Mouse (Mus musculus) lung, embryonic 15.5 days (tissue): ENCODE results near the gene 5031439G07Rik. TPM values are rescaled to one million over a fixed set of nuclear protein-coding genes. Genes with fewer than 3 reads are reported as not detected.

Source experiments
- ATAC-seq: fragments of 200-750 bp; cut with Nextera tagmentation; 2 replicates; pipeline ENCODE4 v1.8.0; 2017; ENCODE audit warnings: moderate number of reproducible peaks, borderline replicate concordance; ENCODE audit not compliant: low FRiP score, low TSS enrichment; ENCODE audit errors: extremely low read depth
- H3K27ac ChIP-seq: fragments of 300-500 bp; sonication (generic); 2 replicates; pipeline ENCODE4 v1.5.1; 2015; ENCODE audit warnings: moderate library complexity, mild to moderate bottlenecking, inconsistent platforms
- H3K27me3 ChIP-seq: fragments of 300-500 bp; sonication (generic); 2 replicates; pipeline ENCODE4 v1.6.1; 2015; ENCODE audit warnings: inconsistent platforms
- H3K36me3 ChIP-seq: fragments of 300-500 bp; sonication (generic); 2 replicates; pipeline ENCODE4 v1.6.1; 2015; ENCODE audit warnings: inconsistent platforms
- H3K4me1 ChIP-seq: fragments of 300-500 bp; sonication (generic); 2 replicates; pipeline ENCODE4 v1.6.1; 2015; ENCODE audit warnings: inconsistent platforms
- H3K4me2 ChIP-seq: fragments of 300-500 bp; sonication (generic); 2 replicates; pipeline ENCODE4 v1.6.1; 2015; ENCODE audit warnings: inconsistent platforms, mild to moderate bottlenecking, moderate library complexity
- H3K4me3 ChIP-seq: fragments of 300-500 bp; sonication (generic); 2 replicates; pipeline ENCODE4 v1.5.1; 2015; ENCODE audit warnings: mild to moderate bottlenecking, inconsistent platforms
- H3K9ac ChIP-seq: fragments of 300-500 bp; sonication (generic); 2 replicates; pipeline ENCODE4 v1.6.1; 2015; ENCODE audit warnings: inconsistent platforms
- H3K9me3 ChIP-seq: fragments of 300-500 bp; sonication (generic); 2 replicates; pipeline ENCODE4 v1.6.1; 2016; ENCODE audit warnings: inconsistent platforms
- WGBS: fragments of 180-500 bp; shearing (Covaris S2); methylation state at CpG from one replicate; pipeline ENCODE4 v1.1.7; 2015; 5-methylcytosine and 5-hydroxymethylcytosine counted together
- polyA plus RNA-seq: library from polyadenylated mRNA; unstranded; fragments of >200 nt; fragmentation: Nextera tagmentation; extraction: Ambion mirVana; gene quantifications from 2 replicates; pipeline ENCODE4 v1.2.1, GENCODE M21; 2015

The 5031439G07Rik gene
- polyA plus RNA-seq, 1 experiment from 2014 or later: 6.8 TPM

DNA sequence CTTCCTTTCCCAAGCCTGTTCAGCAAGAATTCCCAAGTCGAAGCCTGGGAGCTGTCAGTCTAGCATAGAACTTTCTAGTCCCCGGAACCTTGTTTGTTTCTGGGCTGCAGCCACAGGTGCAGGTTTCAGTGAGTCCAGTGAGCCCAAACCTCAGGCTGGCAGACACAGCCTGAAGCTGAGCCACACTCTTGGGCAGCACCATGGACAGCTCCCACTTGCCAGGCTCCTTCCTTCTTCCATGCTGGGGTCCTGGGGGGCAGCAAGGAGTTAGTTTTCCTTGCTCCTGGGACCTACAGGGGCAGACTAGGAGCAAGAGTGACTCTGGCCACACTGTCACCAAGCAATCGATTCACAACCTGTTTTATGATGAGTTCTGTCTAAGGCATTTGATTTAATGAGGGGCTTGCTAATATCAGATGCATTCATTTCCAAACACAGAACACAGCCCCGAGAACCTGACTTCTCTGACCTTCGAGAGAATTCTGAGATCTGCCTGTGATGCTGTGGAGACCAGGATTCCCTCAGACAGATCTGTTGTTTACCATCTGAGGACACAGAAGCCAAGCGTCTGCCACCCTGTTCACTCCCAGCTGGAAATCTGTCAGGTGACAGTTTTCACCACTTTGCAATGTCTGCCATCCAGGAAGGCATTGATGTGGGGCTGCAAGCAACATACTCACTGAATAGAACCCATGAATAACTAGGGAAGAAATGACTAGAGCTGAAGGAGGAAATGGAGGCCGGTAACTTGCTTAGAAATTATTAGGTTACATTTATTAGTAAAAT is 22.6 kb downstream of the 5031439G07Rik start:
- Histone ChIP-seq H3K27ac (no peak overlapping the region), H3K4me3 (no peak overlapping the region), H3K36me3 (no peaks in the 10 kb centered on the region), H3K27me3 (no peaks in the 10 kb centered on the region), H3K4me1 (no peaks in the 10 kb centered on the region), H3K4me2 (no peak overlapping the region), H3K9me3 (no peaks in the 10 kb centered on the region), H3K9ac (no peak overlapping the region)
- no peak for ATAC-seq
- WGBS: 49% methylated on average over 7 of the region's 7 CpGs

GRCm38 (mm10) chr15:84964771-84965170 is 23.6 kb downstream of the 5031439G07Rik start:
- H3K4me3 ChIP-seq: no peak overlapping the region
- H3K9ac ChIP-seq: no peak overlapping the region
- no peaks in the 10 kb centered on the region for H3K4me1 ChIP-seq
- ATAC-seq: no peak
- no peaks in the 10 kb centered on the region for H3K36me3 ChIP-seq
- no peaks in the 10 kb centered on the region for H3K27me3 ChIP-seq
- no peak overlapping the region for H3K4me2 ChIP-seq
- H3K9me3 ChIP-seq: no peaks in the 10 kb centered on the region
- 70% methylated on average over 5 of the region's 5 CpGs for WGBS
- H3K27ac ChIP-seq: no peak overlapping the region

DNA sequence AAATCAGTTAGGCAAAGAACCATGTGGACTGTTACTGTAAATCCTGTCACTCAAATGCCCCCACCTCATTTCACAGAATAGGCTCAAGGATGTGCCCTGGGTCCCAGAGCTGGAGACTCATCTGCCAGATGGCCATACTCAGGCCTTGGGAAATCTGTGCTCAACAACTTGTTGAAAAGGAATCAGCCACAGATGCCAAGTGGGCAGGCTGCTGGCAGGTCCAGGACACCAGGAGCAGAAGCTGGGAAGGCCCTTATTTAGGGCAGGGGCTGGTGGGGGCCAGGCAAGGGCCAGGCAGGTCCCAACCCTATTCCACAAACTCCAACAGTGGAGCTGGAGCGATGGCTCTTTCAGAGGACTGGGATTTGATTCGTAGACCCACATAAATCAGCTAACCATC is 25.8 kb downstream of the 5031439G07Rik start:
- Histone ChIP-seq H3K4me1 (no peaks in the 10 kb centered on the region), H3K4me3 (no peak overlapping the region), H3K9me3 (no peaks in the 10 kb centered on the region), H3K4me2 (no peak overlapping the region), H3K36me3 (no peaks in the 10 kb centered on the region), H3K27me3 (no peaks in the 10 kb centered on the region), H3K9ac (no peak overlapping the region), H3K27ac (no peak overlapping the region)
- 78% methylated on average over 2 of the region's 2 CpGs for WGBS
- no peak for ATAC-seq

- Histone ChIP-seq H3K36me3 (0 out of 2 replicates have a peak, but pooled peaks cover 1% of the 10 kb centered on the region), H3K27me3 (no peaks in the 10 kb centered on the region), H3K4me1 (no peaks in the 10 kb centered on the region), H3K27ac (no peak overlapping the region), H3K9me3 (no peaks in the 10 kb centered on the region), H3K4me2 (no peak overlapping the region), H3K4me3 (no peak overlapping the region), H3K9ac (no peak overlapping the region)
- no peak for ATAC-seq
- 33% methylated on average over 8 of the region's 8 CpGs for WGBS
Observed at GRCm38 (mm10) chr15:84960692-84961091, 27.7 kb downstream of the 5031439G07Rik start.

DNA sequence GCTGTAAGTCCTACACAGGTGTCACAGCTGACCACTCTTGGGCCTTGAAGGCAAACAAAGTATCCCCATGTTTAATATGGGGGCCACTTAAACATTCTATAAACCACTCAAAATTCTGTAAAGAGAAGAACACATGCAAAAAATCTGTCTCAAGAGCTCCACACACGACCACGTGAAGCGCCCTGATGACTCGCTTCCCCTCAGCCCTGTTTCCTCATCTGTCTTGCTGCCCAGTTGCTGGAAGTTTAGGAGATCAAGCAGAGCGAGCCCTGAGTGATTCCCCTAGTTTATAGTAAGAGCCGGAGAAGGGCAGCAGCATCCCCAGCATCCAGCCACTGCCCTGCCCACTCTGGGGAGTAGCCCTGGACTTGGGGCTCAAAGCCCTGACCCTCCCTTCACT is 28.5 kb downstream of the 5031439G07Rik start:
- peaks cover 9% of the 10 kb centered on the region; the same call in 1 of the 2 replicates for H3K36me3 ChIP-seq
- no peak overlapping the region for H3K4me3 ChIP-seq
- H3K27me3 ChIP-seq: no peaks in the 10 kb centered on the region
- no peak overlapping the region for H3K4me2 ChIP-seq
- whole genome bisulfite sequencing: 64% methylated on average over 6 of the region's 6 CpGs
- no peak for ATAC-seq
- H3K27ac ChIP-seq: no peak overlapping the region
- H3K9me3 ChIP-seq: no peaks in the 10 kb centered on the region
- H3K9ac ChIP-seq: no peak overlapping the region
- no peaks in the 10 kb centered on the region for H3K4me1 ChIP-seq

DNA sequence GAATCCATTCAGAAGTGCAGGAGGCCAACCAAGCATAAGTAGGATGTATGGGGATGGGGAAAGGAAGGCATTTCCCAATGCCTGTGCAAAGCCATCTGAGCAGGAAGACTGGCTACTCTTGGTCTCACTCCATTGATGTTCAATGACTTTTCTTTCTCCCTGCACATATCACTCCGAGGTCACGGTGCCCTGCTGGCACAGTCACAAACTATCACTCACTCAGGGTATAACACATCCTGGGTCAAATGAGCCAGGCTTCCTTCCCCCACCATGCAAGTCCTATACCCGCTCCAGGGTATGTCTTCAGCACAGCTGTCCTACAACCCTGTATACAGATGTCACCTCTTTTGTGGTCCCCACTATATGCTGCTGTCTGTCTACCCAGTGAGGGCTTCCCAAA is 30.0 kb downstream of the 5031439G07Rik start:
- H3K4me1 ChIP-seq: no peaks in the 10 kb centered on the region
- H3K27me3 ChIP-seq: no peaks in the 10 kb centered on the region
- no peaks in the 10 kb centered on the region for H3K9me3 ChIP-seq
- 86% methylated on average over 3 of the region's 3 CpGs for WGBS
- no peak overlapping the region for H3K4me3 ChIP-seq
- H3K9ac ChIP-seq: no peak overlapping the region
- H3K4me2 ChIP-seq: no peak overlapping the region
- no peak overlapping the region for H3K27ac ChIP-seq
- no peak for ATAC-seq
- H3K36me3 ChIP-seq: peaks cover 10% of the 10 kb centered on the region; the same call in 1 of the 2 replicates

DNA sequence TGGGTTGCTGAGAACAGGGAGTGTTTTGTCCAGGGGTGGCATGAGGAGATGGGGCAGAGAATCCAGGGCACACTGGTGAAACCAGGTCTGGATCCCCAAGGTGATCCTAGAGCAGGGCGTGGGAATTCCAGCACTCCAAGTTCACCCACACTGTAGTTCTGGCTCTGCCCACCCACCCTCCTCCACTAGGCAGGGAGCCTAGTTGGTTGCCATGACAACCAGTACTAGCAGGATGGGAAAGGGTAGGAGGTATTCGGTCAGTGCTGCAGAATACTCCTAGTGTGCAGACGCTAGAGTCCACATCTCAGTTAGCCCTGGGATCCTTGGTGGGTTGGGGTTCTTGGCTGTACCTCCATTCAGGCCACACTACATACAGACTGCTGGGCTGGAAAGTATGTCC is 30.5 kb downstream of the 5031439G07Rik start:
- H3K9ac ChIP-seq: no peak overlapping the region
- 36% methylated on average over 3 of the region's 3 CpGs for WGBS
- no peaks in the 10 kb centered on the region for H3K27me3 ChIP-seq
- no peaks in the 10 kb centered on the region for H3K9me3 ChIP-seq
- H3K4me2 ChIP-seq: no peak overlapping the region
- no peak overlapping the region for H3K27ac ChIP-seq
- H3K4me1 ChIP-seq: no peaks in the 10 kb centered on the region
- no peak for ATAC-seq
- no peak overlapping the region for H3K4me3 ChIP-seq
- peaks cover 13% of the 10 kb centered on the region; the same call in 1 of the 2 replicates for H3K36me3 ChIP-seq

DNA sequence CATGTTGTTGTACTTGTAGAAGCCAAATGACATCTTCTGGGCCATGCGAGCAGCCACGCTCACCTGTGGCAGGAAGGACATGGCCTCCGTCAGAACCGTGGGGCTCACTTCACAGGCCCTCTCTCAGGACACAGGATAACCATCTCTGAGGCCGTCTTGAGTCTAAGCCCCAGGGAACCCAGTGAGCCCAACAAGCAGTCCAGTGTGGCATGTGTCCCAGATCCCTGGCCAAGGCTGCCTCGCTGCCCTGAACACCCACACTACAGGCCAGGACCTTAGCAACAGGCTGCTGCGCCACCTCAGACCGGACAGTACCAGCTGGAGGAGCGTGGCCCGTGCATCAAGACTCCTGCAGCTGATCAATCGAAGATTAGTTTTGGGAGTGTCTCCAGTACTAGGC is 35.1 kb downstream of the 5031439G07Rik start:
- no peak for ATAC-seq

DNA sequence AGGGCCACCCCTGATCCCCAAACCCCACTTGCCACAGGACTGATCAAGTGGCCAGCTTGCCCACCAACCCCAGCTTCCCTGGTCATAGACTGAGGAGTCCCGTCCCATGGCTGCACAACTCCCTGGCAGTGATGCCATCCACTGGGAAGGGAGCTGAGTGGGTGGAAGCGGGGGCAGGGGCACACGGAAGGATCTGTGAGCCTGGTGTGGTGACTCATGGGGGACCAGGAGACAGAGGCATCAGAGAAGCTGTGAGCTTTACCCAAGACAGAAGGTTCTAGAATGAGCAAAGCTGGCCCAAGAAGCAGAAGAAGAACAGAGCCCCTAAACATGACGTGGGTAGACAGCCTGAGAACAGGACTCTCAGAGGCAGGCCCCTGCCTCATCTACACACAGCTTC is 38.3 kb downstream of the 5031439G07Rik start:
- H3K4me2 ChIP-seq: no peak overlapping the region
- H3K9ac ChIP-seq: no peak overlapping the region
- WGBS: 88% methylated on average over 4 of the region's 4 CpGs
- no peak overlapping the region for H3K4me3 ChIP-seq
- H3K4me1 ChIP-seq: no peaks in the 10 kb centered on the region
- H3K36me3 ChIP-seq: peaks cover 30% of the 10 kb centered on the region
- H3K9me3 ChIP-seq: no peaks in the 10 kb centered on the region
- ATAC-seq: no peak
- no peak overlapping the region for H3K27ac ChIP-seq
- no peaks in the 10 kb centered on the region for H3K27me3 ChIP-seq

More for the DNA sequence above, 35.1 kb downstream of the 5031439G07Rik start:
- no peaks in the 10 kb centered on the region for H3K9me3 ChIP-seq
- no peaks in the 10 kb centered on the region for H3K4me1 ChIP-seq
- H3K36me3 ChIP-seq: peaks cover 37% of the 10 kb centered on the region; the same call in 1 of the 2 replicates
- no peak overlapping the region for H3K9ac ChIP-seq
- no peaks in the 10 kb centered on the region for H3K27me3 ChIP-seq
- H3K4me2 ChIP-seq: no peak overlapping the region
- H3K27ac ChIP-seq: no peak overlapping the region
- H3K4me3 ChIP-seq: no peak overlapping the region
- 89% methylated on average over 11 of the region's 11 CpGs for WGBS

DNA sequence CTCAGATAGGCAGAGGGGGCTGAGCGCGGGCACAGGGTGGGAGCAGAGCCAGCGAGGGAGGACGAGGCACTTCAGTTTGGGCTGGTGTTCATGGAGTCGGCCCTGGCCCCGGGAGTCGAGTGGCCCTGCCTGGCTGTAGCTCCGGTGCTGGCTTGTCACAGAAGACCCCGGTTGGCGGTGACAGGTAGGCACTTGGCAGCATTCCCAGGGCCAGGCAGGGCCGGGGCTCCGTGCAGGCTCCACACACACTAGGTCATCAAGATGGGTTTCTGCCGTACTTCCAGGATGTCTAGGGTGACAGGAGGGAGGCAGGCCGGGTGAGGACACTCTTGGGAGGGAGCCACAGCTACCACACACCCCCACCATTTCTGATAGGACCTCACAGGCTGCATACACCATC is 39.4 kb downstream of the 5031439G07Rik start:
- 82% methylated on average over 14 of the region's 14 CpGs for WGBS
- no peaks in the 10 kb centered on the region for H3K4me1 ChIP-seq
- H3K27me3 ChIP-seq: no peaks in the 10 kb centered on the region
- H3K9ac ChIP-seq: no peak overlapping the region
- no peak overlapping the region for H3K4me2 ChIP-seq
- no peaks in the 10 kb centered on the region for H3K9me3 ChIP-seq
- peaks cover 28% of the 10 kb centered on the region for H3K36me3 ChIP-seq
- H3K27ac ChIP-seq: no peak overlapping the region
- H3K4me3 ChIP-seq: no peak overlapping the region
- no peak for ATAC-seq

DNA sequence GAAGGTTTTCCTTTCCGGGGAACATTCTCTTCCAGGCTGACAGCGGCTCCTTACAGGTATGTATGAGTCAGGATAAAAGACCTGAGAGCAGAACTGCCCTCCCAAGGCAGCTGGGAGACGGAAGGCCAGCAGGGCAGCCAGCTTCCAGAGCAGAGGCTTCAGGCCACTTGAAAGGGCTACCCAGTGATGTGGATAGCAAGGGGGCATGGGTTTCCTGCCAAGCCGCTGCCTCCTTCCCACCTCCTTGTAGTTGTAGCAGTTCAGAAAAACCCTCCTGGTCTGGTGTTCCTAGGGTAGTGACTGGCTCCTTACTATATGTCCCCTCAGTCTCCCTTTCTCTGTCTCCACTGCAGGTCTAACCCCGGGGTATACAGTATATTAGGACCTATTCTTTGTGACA is 44.0 kb downstream of the 5031439G07Rik start:
- Histone ChIP-seq H3K9ac (no peak overlapping the region), H3K4me1 (no peaks in the 10 kb centered on the region), H3K27me3 (no peaks in the 10 kb centered on the region), H3K4me3 (no peak overlapping the region), H3K36me3 (peaks cover 38% of the 10 kb centered on the region), H3K27ac (no peak overlapping the region), H3K9me3 (no peaks in the 10 kb centered on the region), H3K4me2 (no peak overlapping the region)
- no peak for ATAC-seq
- WGBS: 73% methylated on average over 5 of the region's 5 CpGs

GRCm38 (mm10) chr15:84942647-84943285 is 45.6 kb downstream of the 5031439G07Rik start:
- no peak; the same call in 1 of the 2 replicates for ATAC-seq
- Histone ChIP-seq H3K9ac (no peak overlapping the region), H3K4me2 (no peak overlapping the region), H3K27ac (no peak overlapping the region), H3K36me3 (peaks cover 44% of the 10 kb centered on the region), H3K4me1 (no peaks in the 10 kb centered on the region), H3K27me3 (no peaks in the 10 kb centered on the region), H3K4me3 (no peak overlapping the region), H3K9me3 (no peaks in the 10 kb centered on the region)
- 62% methylated on average over 11 of the region's 11 CpGs for WGBS
